Mouse (Mus musculus) midbrain, embryonic 13.5 days (tissue): ENCODE measurements around the gene Hs3st2. TPM values are rescaled to one million over a fixed set of nuclear protein-coding genes. Genes with fewer than 3 reads are reported as not detected.
"Not testable (repeated sequence)": the region's sequence is repeated elsewhere in the genome, so short reads cannot be mapped to it uniquely, and the experiment has no call there.

Experiments
- ATAC-seq: fragments of 200-750 bp; cut with Nextera tagmentation; 2 replicates; pipeline ENCODE4 v1.8.0; 2017; ENCODE audit warnings: mild to moderate bottlenecking, moderate TSS enrichment, moderate library complexity
- H3K27ac ChIP-seq: fragments of 300-500 bp; sonication (generic); 2 replicates; pipeline ENCODE4 v1.5.1; 2015; ENCODE audit warnings: inconsistent platforms, mild to moderate bottlenecking, moderate library complexity
- H3K27me3 ChIP-seq: fragments of 300-500 bp; sonication (generic); 2 replicates; pipeline ENCODE4 v1.6.1; 2015; ENCODE audit warnings: mild to moderate bottlenecking, inconsistent platforms
- H3K36me3 ChIP-seq: fragments of 300-500 bp; sonication (generic); 2 replicates; pipeline ENCODE4 v1.6.1; 2015; ENCODE audit warnings: mild to moderate bottlenecking, inconsistent platforms
- H3K4me1 ChIP-seq: fragments of 300-500 bp; sonication (generic); replicated peaks from 2 replicates; pipeline ENCODE4 v1.6.1; 2015; ENCODE audit warnings: inconsistent platforms
- H3K4me2 ChIP-seq: fragments of 300-500 bp; sonication (generic); replicated peaks from 2 replicates; pipeline ENCODE4 v1.6.1; 2015; ENCODE audit warnings: moderate library complexity, mild to moderate bottlenecking, inconsistent platforms
- H3K4me3 ChIP-seq: fragments of 300-500 bp; sonication (generic); replicated peaks from 2 replicates; pipeline ENCODE4 v1.5.1; 2015; ENCODE audit warnings: mild to moderate bottlenecking, inconsistent platforms
- H3K9ac ChIP-seq: fragments of 300-500 bp; sonication (generic); replicated peaks from 2 replicates; pipeline ENCODE4 v1.6.1; 2015; ENCODE audit warnings: mild to moderate bottlenecking, inconsistent platforms
- H3K9me3 ChIP-seq: fragments of 300-500 bp; sonication (generic); 2 replicates; pipeline ENCODE4 v1.6.1; 2016; ENCODE audit warnings: mild to moderate bottlenecking, inconsistent platforms
- WGBS: fragments of 180-500 bp; shearing (Covaris S2); methylation state at CpG from one replicate; pipeline ENCODE4 v1.1.7; 2015; 5-methylcytosine and 5-hydroxymethylcytosine counted together
- polyA plus RNA-seq: library from polyadenylated mRNA; unstranded; fragments of >200 nt; fragmentation: Nextera tagmentation; extraction: Ambion mirVana; gene quantifications from 2 replicates; pipeline ENCODE4 v1.2.1, GENCODE M21; 2015

Hs3st2 gene
- 3.8 and 6.2 TPM in 2 replicates for polyA plus RNA-seq

- H3K4me1 ChIP-seq = peaks cover 19% of the 10 kb centered on the region
- WGBS = 3% methylated on average over 22 of the region's 22 CpGs
- peaks cover 57% of the 10 kb centered on the region for H3K27me3 ChIP-seq
Measured at GRCm38 (mm10) chr7:121391225-121391983, at the start of gene Hs3st2. TSS of gene Hs3st2 (plus strand) at chr7:121391859.

DNA sequence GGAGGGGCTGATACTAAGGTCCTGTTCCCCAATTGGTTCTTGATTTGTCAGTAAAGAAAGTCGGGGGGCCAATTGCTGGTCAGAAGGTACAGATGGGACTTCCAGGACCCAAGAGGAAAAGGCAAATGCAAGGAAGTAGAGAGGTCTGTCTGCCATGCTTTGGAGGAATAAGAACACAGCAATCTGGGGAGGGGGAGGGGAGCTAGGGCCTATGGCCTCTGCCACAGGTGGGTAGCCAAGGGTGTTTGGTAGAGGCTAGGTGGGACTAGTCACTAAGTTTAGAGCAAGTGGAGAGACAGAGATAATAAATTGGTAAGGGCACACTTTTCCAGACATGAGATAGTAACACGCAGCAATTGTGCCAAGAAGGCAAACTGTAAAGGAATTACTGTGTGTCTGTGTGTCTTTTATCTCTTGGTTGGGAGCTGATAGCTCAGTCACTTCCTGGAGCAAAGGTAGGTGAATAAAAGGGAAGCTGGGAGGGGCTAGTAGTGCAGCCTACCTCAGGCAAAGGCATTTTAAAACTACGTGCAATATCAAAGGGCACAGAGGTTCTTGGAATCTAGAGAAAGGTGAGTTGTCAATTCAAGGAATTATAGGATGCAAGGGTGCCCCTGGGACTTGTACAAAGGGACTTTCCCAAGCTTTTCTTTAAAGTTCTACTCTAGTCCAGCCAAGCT, 43.2 kb upstream of the Hs3st2 start:
- no peak overlapping the region for H3K4me3 ChIP-seq
- 90% methylated on average over 3 of the region's 3 CpGs for WGBS
- no peaks in the 10 kb centered on the region for H3K27me3 ChIP-seq
- no peaks in the 10 kb centered on the region for H3K4me1 ChIP-seq
- no peaks in the 10 kb centered on the region for H3K36me3 ChIP-seq
- H3K9ac ChIP-seq = no peak overlapping the region
- H3K4me2 ChIP-seq = no peak overlapping the region
- H3K9me3 ChIP-seq = no peaks in the 10 kb centered on the region
- H3K27ac ChIP-seq = no peak overlapping the region
- no peak for ATAC-seq

More at GRCm38 (mm10) chr7:121391225-121391983, at the start of gene Hs3st2:
- H3K4me2 ChIP-seq = peak within 1 kb of the TSS; percentile 82
- H3K4me3 ChIP-seq = peak within 1 kb of the TSS; percentile 45
- peak within 1 kb of the TSS; percentile 58 for H3K9ac ChIP-seq
- no peaks in the 10 kb centered on the region for H3K9me3 ChIP-seq
- H3K36me3 ChIP-seq = no peaks in the 10 kb centered on the region
- H3K27ac ChIP-seq = no peak within 1 kb of the TSS
- peak; percentile 75 for ATAC-seq

- Histone ChIP-seq H3K36me3 (no peaks in the 10 kb centered on the region), H3K4me3 (no peak overlapping the region), H3K4me1 (peaks cover 8% of the 10 kb centered on the region; the same call in 1 of the 2 replicates), H3K9ac (no peak overlapping the region), H3K9me3 (no peaks in the 10 kb centered on the region), H3K27ac (no peak overlapping the region), H3K27me3 (no peaks in the 10 kb centered on the region), H3K4me2 (no peak overlapping the region)
- WGBS = 91% methylated on average over 2 of the region's 2 CpGs
- no peak for ATAC-seq
Measured at GRCm38 (mm10) chr7:121351688-121352087, 40.0 kb upstream of the Hs3st2 start.

GRCm38 (mm10) chr7:121361448-121361847, 30.2 kb upstream of the Hs3st2 start:
- H3K9ac ChIP-seq, H3K4me3 ChIP-seq, H3K9me3 ChIP-seq, H3K27ac ChIP-seq, ATAC-seq, H3K36me3 ChIP-seq, H3K4me2 ChIP-seq, H3K4me1 ChIP-seq, H3K27me3 ChIP-seq: not testable (repeated sequence)
- 89% methylated on average over 6 of the region's 6 CpGs for WGBS

- no peak for ATAC-seq
- no peak overlapping the region for H3K9ac ChIP-seq
- H3K4me2 ChIP-seq = no peak overlapping the region
- 91% methylated on average over 7 of the region's 7 CpGs for WGBS
- no peak overlapping the region for H3K4me3 ChIP-seq
- H3K9me3 ChIP-seq = no peaks in the 10 kb centered on the region
- no peaks in the 10 kb centered on the region for H3K27me3 ChIP-seq
- no peaks in the 10 kb centered on the region for H3K4me1 ChIP-seq
- H3K27ac ChIP-seq = no peak overlapping the region
- H3K36me3 ChIP-seq = no peaks in the 10 kb centered on the region
Measured at GRCm38 (mm10) chr7:121365584-121365983, 26.1 kb upstream of the Hs3st2 start.

DNA sequence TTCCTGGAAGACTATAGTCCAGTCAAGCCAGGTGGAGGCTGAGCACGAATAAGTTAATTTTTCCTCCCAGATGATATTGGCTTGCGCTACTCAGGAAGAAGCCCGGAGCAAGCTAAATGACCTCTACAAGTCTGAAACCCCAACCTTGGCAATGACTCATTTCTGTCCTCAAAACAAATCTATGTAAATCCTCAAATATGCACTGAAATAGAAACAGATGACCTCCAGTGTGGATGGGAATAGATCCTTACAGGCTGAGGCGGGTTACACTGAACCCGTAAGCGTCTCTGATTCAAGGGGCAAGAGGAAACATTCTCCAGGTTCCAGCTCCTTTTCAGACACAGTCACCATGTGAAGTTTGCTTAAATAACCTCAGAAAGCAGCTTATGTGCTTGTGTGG, 24.5 kb upstream of the Hs3st2 start:
- H3K9ac ChIP-seq = no peak overlapping the region
- no peaks in the 10 kb centered on the region for H3K36me3 ChIP-seq
- H3K4me1 ChIP-seq = no peaks in the 10 kb centered on the region
- no peaks in the 10 kb centered on the region for H3K27me3 ChIP-seq
- H3K4me2 ChIP-seq = no peak overlapping the region
- H3K4me3 ChIP-seq = no peak overlapping the region
- whole genome bisulfite sequencing = 94% methylated on average over 6 of the region's 6 CpGs
- H3K9me3 ChIP-seq = no peaks in the 10 kb centered on the region
- no peak overlapping the region for H3K27ac ChIP-seq
- no peak for ATAC-seq

DNA sequence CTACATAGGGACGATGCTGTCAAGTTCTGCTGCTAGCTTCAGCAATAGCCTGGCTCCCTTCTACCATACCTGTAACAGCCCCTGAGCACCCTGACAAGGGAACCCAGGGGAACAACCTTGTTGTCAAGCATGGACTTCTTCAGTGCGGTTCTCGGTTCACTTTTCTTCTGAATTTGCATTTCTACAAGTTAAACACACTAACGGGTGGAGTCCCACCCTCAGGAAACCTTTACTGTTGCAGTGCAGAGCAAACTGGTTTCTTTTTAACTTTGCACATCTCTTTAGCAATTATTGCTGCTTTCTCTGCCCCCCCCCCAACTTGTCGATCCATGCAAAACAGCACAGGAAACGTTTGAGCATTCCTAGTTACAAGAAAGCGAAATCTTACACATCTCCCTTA, 19.7 kb upstream of the Hs3st2 start:
- H3K9ac ChIP-seq = no peak overlapping the region
- H3K9me3 ChIP-seq = no peaks in the 10 kb centered on the region
- no peak overlapping the region for H3K4me2 ChIP-seq
- no peak for ATAC-seq
- no peak overlapping the region for H3K4me3 ChIP-seq
- H3K27ac ChIP-seq = no peak overlapping the region
- 0 out of 2 replicates have a peak, but pooled peaks cover 3% of the 10 kb centered on the region for H3K4me1 ChIP-seq
- 88% methylated on average over 7 of the region's 7 CpGs for WGBS
- H3K36me3 ChIP-seq = no peaks in the 10 kb centered on the region
- no peaks in the 10 kb centered on the region for H3K27me3 ChIP-seq

- ATAC-seq = no peak
- 75% methylated on average over 6 of the region's 6 CpGs for WGBS
Measured at GRCm38 (mm10) chr7:121375456-121375855, 16.2 kb upstream of the Hs3st2 start.

DNA sequence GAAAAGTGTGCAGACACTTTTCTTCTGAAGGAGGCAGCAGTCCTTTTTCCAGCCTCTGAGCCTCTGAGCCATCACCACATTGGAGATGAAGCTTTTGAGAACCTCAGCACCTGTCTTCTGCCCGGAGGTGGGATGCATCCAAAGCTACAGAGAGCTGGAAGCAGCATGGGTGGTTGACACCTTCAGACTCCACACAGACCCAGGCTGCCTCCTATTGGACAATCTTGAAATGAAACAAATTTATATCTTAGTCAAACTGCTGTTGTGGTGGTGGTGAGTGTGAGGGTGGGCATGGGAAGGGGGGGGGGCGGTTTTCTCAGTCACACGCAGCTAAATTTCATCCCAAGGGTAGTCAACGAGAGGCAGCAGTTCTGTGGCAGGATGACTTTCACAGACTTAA, 12.7 kb upstream of the Hs3st2 start:
- Histone ChIP-seq H3K36me3 (no peaks in the 10 kb centered on the region), H3K4me2 (no peak overlapping the region), H3K27ac (no peak overlapping the region), H3K9ac (no peak overlapping the region), H3K4me3 (no peak overlapping the region), H3K4me1 (0 out of 2 replicates have a peak, but pooled peaks cover 3% of the 10 kb centered on the region), H3K9me3 (no peaks in the 10 kb centered on the region), H3K27me3 (no peaks in the 10 kb centered on the region)
- ATAC-seq = no peak
- 70% methylated on average over 4 of the region's 4 CpGs for WGBS

More at GRCm38 (mm10) chr7:121375456-121375855, 16.2 kb upstream of the Hs3st2 start:
- Histone ChIP-seq H3K4me2 (no peak overlapping the region), H3K27me3 (no peaks in the 10 kb centered on the region), H3K27ac (no peak overlapping the region), H3K4me3 (no peak overlapping the region), H3K9me3 (no peaks in the 10 kb centered on the region), H3K9ac (no peak overlapping the region), H3K4me1 (0 out of 2 replicates have a peak, but pooled peaks cover 3% of the 10 kb centered on the region), H3K36me3 (no peaks in the 10 kb centered on the region)

DNA sequence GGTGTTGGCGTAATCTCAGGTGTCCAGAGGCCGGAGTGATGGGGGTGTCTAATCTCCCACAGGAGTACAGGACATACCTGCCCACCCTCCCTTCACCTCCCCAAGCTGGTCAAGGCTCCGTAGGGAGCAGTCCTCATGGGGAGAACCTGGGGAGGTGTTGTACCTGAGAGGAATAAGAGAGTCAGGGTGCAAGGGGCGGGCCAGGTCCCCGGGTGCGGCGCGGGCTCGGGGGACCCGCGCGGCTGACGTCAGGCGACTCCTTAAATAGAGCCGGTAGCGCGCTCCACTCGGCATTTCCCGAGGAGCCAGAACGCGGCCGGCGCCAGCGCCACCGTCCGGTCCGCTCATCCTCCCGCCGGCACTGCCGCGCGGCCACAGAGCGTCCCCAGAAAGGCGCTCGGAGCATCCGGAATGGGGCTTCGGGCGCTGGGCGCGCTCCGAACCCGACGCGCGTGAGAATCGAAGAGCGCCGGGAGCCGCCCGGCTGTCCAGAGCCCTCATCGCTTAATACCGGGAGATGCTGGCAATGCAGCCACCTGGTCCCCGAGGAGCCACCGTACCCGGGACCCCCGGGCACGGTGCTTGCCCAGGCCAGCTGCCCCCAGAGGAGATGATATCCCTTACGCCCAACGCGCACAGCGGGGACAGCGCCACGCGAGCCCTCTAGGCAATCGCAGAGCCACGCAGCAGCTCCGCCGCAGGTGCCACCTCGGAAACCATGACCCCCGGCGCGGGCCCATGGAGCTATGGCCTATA, 503 bp downstream of the Hs3st2 start:
- Histone ChIP-seq H3K36me3 (no peaks in the 10 kb centered on the region), H3K27me3 (peaks cover 57% of the 10 kb centered on the region), H3K4me2 (peak overlapping the region; percentile 82), H3K4me3 (peak overlapping the region; percentile 45), H3K9ac (peak overlapping the region; percentile 58), H3K27ac (no peak overlapping the region), H3K4me1 (peaks cover 19% of the 10 kb centered on the region), H3K9me3 (no peaks in the 10 kb centered on the region)
- peak; percentile 62 for ATAC-seq
- WGBS = under 1% methylated on average over 69 of the region's 72 CpGs

DNA sequence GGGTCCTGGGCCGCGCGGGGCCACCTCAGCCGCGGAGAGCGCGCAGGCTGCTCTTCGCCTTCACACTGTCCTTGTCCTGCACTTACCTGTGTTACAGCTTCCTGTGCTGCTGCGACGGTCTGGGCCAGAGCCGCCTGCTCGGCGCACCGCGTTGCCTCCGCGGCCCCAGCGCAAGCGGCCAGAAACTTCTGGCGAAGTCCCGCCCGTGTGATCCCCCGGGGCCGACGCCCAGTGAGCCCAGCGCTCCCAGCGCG, 1.0 kb downstream of the Hs3st2 start:
- peaks cover 57% of the 10 kb centered on the region for H3K27me3 ChIP-seq
- ATAC-seq = no peak; the same call in none of the 2 replicates
- peak overlapping the region; percentile 45 for H3K4me3 ChIP-seq
- under 1% methylated on average over 28 of the region's 28 CpGs for WGBS
- peak overlapping the region; percentile 58 for H3K9ac ChIP-seq
- peak overlapping the region; percentile 82 for H3K4me2 ChIP-seq
- H3K27ac ChIP-seq = no peak overlapping the region
- H3K36me3 ChIP-seq = no peaks in the 10 kb centered on the region
- peaks cover 19% of the 10 kb centered on the region for H3K4me1 ChIP-seq
- H3K9me3 ChIP-seq = no peaks in the 10 kb centered on the region

DNA sequence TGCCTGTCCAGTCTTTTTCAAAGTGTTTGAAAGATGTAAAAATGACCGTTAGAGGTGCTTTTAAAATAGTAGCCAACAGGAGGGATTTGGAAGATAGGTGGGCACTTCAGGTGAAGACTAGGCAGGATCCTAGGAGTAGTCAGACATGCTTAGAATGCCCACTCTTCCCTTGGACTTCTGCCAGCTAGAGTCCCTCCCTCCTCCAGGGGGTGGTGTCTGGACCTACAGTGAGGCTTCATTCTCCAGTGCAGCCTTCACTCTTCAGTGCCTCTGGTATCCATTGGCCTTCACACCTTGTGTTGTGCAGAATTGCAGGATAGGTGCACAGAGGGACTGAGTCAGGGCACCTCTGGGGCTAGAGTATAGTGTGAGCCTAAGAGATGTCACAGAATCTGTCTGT, 2.2 kb downstream of the Hs3st2 start:
- Histone ChIP-seq H3K9ac (no peak overlapping the region), H3K9me3 (no peaks in the 10 kb centered on the region), H3K4me2 (peak overlapping the region; percentile 82; the same call in 1 of the 2 replicates), H3K4me3 (no peak overlapping the region), H3K4me1 (peaks cover 19% of the 10 kb centered on the region), H3K27me3 (peaks cover 57% of the 10 kb centered on the region), H3K36me3 (no peaks in the 10 kb centered on the region), H3K27ac (no peak overlapping the region)
- WGBS = 88% methylated on average over 1 of the region's 1 CpGs
- ATAC-seq = no peak
